Mouse (Mus musculus) embryo, embryonic 10.5 days (tissue): Measurements from ENCODE around the gene Maco1.
"Not testable (repeated sequence)": the region's sequence is repeated elsewhere in the genome, so short reads cannot be mapped to it uniquely, and the experiment has no call there.

Experiments used
- DNase-seq: peaks from one replicate; pipeline ENCODE4 v3.0.0-alpha.2; 2015; ENCODE audit warnings: low spot score

Maco1 gene

DNA sequence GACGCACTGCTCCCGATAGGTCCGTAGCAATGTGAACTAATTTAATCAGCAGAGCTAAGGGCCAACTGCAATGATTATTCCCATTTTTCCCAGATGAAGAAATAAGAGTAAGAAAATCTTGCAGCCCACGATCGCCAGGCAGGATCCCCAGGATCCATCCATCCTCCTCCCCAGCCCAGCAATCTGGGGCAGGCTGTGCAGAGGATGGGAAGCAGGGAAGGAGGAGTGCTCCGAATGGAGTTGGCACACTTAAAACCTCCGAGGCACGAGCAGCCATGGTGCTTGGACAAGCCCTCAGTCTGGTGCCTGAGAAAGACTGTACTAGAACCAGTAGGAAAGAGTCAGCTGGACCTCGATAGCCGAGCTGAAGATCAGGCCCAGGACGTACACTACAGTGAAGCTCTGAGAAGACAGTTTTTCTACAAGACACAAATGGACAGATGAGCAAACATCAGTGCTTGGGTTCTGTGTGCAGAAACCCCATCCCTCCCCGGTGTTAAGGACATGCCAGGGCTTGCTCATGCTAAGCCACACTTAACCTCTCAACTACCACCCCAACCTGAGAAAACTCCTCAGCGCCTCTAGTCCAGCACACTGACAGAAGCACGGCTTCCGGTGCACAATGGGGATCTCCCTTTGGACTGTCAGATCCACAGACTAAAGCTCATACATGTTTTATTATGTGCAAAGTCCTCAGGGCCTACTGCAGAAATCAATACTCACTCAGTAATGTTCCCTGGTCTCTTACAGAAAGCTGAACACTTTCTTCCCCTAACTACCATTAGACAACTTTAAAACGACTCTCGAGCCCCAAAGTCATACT is 39.5 kb downstream of the Maco1 start:
- DNase-seq: no peak

DNA sequence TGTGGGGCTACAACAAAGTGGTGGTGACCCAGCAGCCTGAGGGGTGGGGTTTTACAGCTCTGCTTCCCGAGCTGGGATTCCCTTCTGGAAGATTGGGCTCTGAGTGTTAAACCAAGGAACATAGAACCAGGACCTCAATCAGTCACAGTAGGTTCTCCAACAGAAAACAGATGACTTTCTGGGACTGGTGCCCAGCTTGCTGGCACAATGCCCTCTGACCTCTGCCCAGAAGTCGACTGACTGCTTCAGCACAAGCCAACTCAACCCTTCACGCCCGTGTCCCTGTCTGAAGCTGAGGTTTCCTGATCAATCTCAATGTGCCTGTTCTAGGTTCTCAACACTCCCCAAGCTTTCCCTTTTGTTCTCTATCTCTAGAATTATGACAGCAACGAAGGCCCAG is 48.4 kb downstream of the Maco1 start:
- DNase-seq: no peak

DNA sequence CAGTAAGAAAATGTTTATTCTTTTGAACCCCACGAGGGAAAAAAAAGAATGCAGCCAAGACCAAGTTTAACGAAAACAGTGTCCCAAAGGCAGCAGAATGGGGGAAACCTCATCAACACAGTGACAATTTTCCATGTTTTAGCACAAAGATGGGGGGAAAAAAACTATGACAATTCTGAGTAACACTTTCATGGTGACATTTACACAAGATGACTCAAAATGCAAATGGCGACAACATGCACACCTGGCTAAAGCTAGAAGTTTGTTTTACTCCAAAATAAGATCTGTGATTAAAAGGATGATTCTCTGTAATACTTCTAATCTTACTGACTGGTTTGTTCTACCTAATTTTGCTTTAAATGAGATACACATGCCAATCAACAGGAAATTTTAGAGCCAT is 50.4 kb downstream of the Maco1 start:
- DNase-seq: no peak

- no peak for DNase-seq
These were observed 51.0 kb downstream of the Maco1 start for GRCm38 (mm10) chr4:134802155-134802554.

- DNase-seq: no peak
These were observed 52.5 kb downstream of the Maco1 start for GRCm38 (mm10) chr4:134800693-134801092.

- DNase-seq: no peak
These were observed 53.0 kb downstream of the Maco1 start for GRCm38 (mm10) chr4:134800098-134800497.

- peak; percentile 88 for DNase-seq
These were observed 53.9 kb downstream of the Maco1 start for GRCm38 (mm10) chr4:134799272-134799671.

DNA sequence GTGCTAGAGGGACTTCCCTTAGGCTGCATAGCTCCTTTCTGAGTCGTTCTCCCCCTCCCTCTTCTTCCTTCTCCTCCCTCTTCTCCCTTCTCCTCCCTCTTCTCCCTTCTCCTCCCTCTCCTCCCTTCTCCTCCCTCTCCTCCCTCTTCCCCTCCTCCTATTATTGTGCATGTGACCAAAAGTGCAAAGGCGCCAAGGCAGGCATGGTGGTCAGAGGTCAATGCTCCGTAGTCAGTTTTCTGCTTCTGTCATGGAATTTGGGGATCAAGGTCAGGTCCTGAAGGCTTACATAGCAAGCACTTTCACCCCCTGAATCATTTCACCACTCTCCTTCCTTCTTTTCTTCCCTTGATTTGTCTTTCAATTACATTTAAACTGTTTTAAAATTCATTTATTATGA is 54.3 kb downstream of the Maco1 start:
- DNase-seq: no peak

- DNase-seq: no peak
These were observed 55.5 kb downstream of the Maco1 start for GRCm38 (mm10) chr4:134797621-134798020.

- DNase-seq: no peak
These were observed 56.4 kb downstream of the Maco1 start for GRCm38 (mm10) chr4:134796581-134797361.

GRCm38 (mm10) chr4:134795819-134796485 is 57.2 kb downstream of the Maco1 start:
- DNase-seq: no peak

GRCm38 (mm10) chr4:134794959-134795358 is 58.2 kb downstream of the Maco1 start:
- not testable (repeated sequence) for DNase-seq

- peak; percentile 81 for DNase-seq
These were observed 59.8 kb downstream of the Maco1 start for GRCm38 (mm10) chr4:134793213-134793956.

DNA sequence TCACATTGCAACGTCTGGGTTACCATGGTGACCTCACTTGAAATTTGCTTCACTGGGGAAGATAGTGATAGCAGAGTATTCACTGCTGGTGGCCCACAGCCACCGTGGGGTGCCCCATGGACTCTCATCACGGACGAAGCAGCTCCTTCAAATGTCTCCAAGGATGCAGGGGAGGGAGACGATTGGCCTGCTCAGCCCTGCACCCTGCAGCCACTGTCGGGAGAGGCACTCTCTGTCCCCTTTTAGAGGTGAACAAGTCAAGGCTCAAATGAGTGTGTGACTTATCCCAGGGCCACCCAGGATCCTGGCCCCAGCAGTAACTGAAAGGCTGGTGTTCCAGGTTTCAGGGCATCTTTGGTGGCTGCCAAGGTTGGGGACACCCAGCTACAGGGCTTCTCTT is 61.4 kb downstream of the Maco1 start:
- no peak for DNase-seq

GRCm38 (mm10) chr4:134786946-134787345 is 66.2 kb downstream of the Maco1 start:
- DNase-seq: peak; percentile 50

GRCm38 (mm10) chr4:134784701-134785100 is 68.4 kb downstream of the Maco1 start:
- peak; percentile 77 for DNase-seq

GRCm38 (mm10) chr4:134779136-134779934 is 73.8 kb downstream of the Maco1 start:
- DNase-seq: peak; percentile 82

DNA sequence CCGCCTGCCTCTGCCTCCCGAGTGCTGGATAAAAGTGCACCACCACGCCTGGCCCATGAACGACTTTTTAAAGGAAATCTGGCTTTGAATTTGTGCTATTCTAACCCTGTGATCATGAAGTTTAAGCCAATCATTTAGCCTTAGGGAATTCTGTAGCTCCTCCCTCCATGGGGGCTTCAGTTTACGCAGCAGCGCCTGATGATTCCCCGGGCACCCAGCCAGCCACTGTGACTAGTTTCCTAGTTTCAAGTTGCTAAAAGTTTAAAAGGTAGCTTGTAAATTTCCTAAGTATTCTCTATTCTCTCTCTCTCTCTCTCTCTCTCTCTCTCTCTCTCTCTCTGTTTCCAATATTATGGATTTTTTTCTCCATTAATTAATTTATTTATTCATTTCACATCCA is 76.9 kb downstream of the Maco1 start:
- no peak for DNase-seq

- DNase-seq: no peak
These were observed 77.8 kb downstream of the Maco1 start for GRCm38 (mm10) chr4:134775234-134775944.

DNA sequence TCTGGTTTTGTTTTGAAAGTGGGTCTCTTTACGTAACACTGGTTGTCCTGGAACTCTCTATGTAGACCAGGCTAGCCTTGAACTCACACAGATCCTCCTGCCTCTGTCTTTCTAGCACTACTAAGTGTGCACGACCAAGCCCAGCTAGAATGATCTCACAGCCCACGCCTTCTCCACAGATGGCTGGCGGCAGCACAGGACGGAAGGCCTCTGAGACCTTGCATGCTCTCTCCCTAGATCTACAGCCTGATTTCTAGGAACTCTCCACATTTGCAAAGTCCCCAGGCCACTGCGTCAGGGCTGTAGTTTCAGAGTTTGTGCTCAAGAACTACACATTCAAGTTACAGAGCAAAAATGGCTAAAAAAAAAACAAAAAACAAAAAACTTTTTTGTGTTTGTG is 79.0 kb downstream of the Maco1 start:
- no peak for DNase-seq
